Mouse (Mus musculus) limb, embryonic 13.5 days (tissue): ENCODE data around the gene Wdr95. TPM values are rescaled to one million over a fixed set of nuclear protein-coding genes. Genes with fewer than 3 reads are reported as not detected.

Experiments
- ATAC-seq: fragments of 200-750 bp; cut with Nextera tagmentation; 2 replicates; pipeline ENCODE4 v1.8.0; 2017; ENCODE audit warnings: low read depth, moderate number of reproducible peaks, moderate TSS enrichment; ENCODE audit not compliant: low FRiP score
- H3K27ac ChIP-seq: fragments of 300-500 bp; sonication (generic); 2 replicates; pipeline ENCODE4 v1.5.1; 2015; ENCODE audit warnings: inconsistent platforms, mild to moderate bottlenecking, moderate library complexity
- H3K27me3 ChIP-seq: fragments of 300-500 bp; sonication (generic); 2 replicates; pipeline ENCODE4 v1.6.1; 2015; ENCODE audit warnings: mild to moderate bottlenecking, inconsistent platforms
- H3K36me3 ChIP-seq: fragments of 300-500 bp; sonication (generic); 2 replicates; pipeline ENCODE4 v1.6.1; 2015; ENCODE audit warnings: inconsistent platforms, mild to moderate bottlenecking, moderate library complexity
- H3K4me1 ChIP-seq: fragments of 300-500 bp; sonication (generic); 2 replicates; pipeline ENCODE4 v1.6.1; 2015; ENCODE audit warnings: inconsistent platforms
- H3K4me2 ChIP-seq: fragments of 300-500 bp; sonication (generic); replicated peaks from 2 replicates; pipeline ENCODE4 v1.6.1; 2015; ENCODE audit warnings: inconsistent platforms, mild to moderate bottlenecking, moderate library complexity
- H3K4me3 ChIP-seq: fragments of 300-500 bp; sonication (generic); 2 replicates; pipeline ENCODE4 v1.5.1; 2015; ENCODE audit warnings: moderate library complexity, mild to moderate bottlenecking, inconsistent platforms
- H3K9ac ChIP-seq: fragments of 300-500 bp; sonication (generic); 2 replicates; pipeline ENCODE4 v1.6.1; 2015; ENCODE audit warnings: mild to moderate bottlenecking, inconsistent platforms
- H3K9me3 ChIP-seq: fragments of 300-500 bp; sonication (generic); 2 replicates; pipeline ENCODE4 v1.6.1; 2016; ENCODE audit warnings: inconsistent platforms
- WGBS: fragments of 180-500 bp; shearing (Covaris S2); methylation state at CpG from one replicate; pipeline ENCODE4 v1.1.7; 2015; 5-methylcytosine and 5-hydroxymethylcytosine counted together
- polyA plus RNA-seq: library from polyadenylated mRNA; unstranded; fragments of >200 nt; fragmentation: Nextera tagmentation; extraction: Ambion mirVana; gene quantifications from 2 replicates; pipeline ENCODE4 v1.2.1, GENCODE M21; 2015

Wdr95 gene
- polyA plus RNA-seq, 1 experiment from 2014 or later = 0.08 TPM

DNA sequence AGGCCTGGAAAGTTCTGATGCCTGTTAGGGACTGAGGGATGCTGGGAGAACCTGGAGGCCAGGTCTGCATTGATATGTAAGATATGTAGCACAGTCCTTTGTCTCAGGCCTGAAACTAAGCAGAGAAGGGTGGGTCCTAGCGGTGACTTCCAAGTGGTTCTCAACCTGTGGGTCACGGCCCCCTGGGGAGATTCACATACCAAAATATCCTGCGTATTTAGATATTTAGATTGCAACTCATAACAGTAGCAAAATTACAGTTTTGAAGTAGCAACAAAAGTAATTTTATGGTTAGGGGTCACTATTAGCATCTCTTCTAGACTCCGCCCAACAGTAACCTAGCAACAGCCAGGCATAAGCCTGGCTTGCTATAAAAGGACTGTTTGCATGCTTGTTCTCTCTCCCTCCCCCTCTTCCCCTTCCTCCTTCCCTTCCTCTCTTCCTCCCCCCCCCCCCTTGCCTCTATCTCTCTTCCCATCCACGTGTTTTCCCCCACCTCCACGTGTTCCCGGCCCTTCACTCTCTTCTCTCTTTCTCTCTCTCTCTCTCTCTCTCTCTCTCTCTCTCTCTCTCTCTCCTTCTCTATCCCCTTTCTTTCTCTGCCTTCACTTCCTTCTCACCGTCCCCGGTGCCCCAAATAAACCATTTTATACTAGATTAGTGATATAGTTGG, 130.4 kb downstream of the Wdr95 start:
- no peaks in the 10 kb centered on the region for H3K36me3 ChIP-seq
- 64% methylated on average over 9 of the region's 9 CpGs for WGBS
- H3K9ac ChIP-seq = no peak overlapping the region
- no peaks in the 10 kb centered on the region for H3K27me3 ChIP-seq
- peaks cover 7% of the 10 kb centered on the region for H3K9me3 ChIP-seq
- H3K4me3 ChIP-seq = no peak overlapping the region
- H3K4me1 ChIP-seq = no peaks in the 10 kb centered on the region
- no peak overlapping the region for H3K27ac ChIP-seq
- ATAC-seq = no peak
- no peak overlapping the region for H3K4me2 ChIP-seq

- Histone ChIP-seq H3K4me1 (no peaks in the 10 kb centered on the region), H3K9ac (no peak overlapping the region), H3K4me3 (no peak overlapping the region), H3K27ac (no peak overlapping the region), H3K4me2 (no peak overlapping the region), H3K9me3 (peaks cover 7% of the 10 kb centered on the region), H3K36me3 (no peaks in the 10 kb centered on the region), H3K27me3 (no peaks in the 10 kb centered on the region)
- no peak for ATAC-seq
- 67% methylated on average over 9 of the region's 9 CpGs for WGBS
Observed at GRCm38 (mm10) chr5:149659414-149659780, 130.9 kb downstream of the Wdr95 start.

DNA sequence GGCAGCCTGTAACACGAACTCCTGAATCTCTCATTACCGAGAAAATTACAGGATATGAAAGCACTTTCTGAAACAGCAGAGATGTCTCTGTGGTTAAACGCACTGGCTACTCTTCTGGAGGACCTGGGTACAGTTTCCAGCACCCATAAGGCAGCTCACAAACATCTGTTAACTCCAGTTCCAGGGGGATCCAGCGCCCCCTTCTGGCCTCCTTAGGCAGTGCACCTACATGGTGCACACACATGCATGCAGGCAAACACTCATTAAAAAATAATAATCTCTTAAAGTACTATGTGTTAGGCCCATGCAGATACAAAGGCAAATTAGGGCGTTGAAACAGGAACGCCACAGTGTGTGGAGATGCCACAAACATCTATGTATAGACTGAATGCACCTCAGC, 132.9 kb downstream of the Wdr95 start:
- H3K4me3 ChIP-seq = no peak overlapping the region
- peaks cover 7% of the 10 kb centered on the region for H3K9me3 ChIP-seq
- no peak for ATAC-seq
- H3K4me2 ChIP-seq = no peak overlapping the region
- H3K9ac ChIP-seq = no peak overlapping the region
- H3K27me3 ChIP-seq = no peaks in the 10 kb centered on the region
- no peak overlapping the region for H3K27ac ChIP-seq
- whole genome bisulfite sequencing = 92% methylated on average over 6 of the region's 6 CpGs
- H3K36me3 ChIP-seq = no peaks in the 10 kb centered on the region
- no peaks in the 10 kb centered on the region for H3K4me1 ChIP-seq

Other genes with a start within 250 kb of the Wdr95 start
- gene Medag, start 116.9 kb upstream of the Wdr95 start, polyA plus RNA-seq = 1.5 and 1.8 TPM in 2 replicates
- 0.10 and 0.38 TPM in 2 replicates for gene Tex26, start 89.0 kb upstream of the Wdr95 start, polyA plus RNA-seq
- 57.9 and 72.5 TPM in 2 replicates for gene Hsph1, start 107.7 kb downstream of the Wdr95 start, polyA plus RNA-seq
- gene B3glct, start 149.6 kb downstream of the Wdr95 start, polyA plus RNA-seq = 15.6 and 15.7 TPM in 2 replicates